Mouse (Mus musculus): ENCODE measurements around the gene Vtn. TPM values are rescaled to one million over a fixed set of nuclear protein-coding genes. Genes with fewer than 3 reads are reported as not detected.

The Vtn gene
- polyA plus RNA-seq, 1 experiment from 2014 or later, result 9.9 TPM

GRCm38 (mm10) chr11:78502909-78503650 is 4.2 kb downstream of the Vtn start, which contains the start of gene Sebox:
Gene Sebox, plus strand, starts transcription at chr11:78503447.
- Histone ChIP-seq H3K27me3 (replicated peaks; ENCODE audit: control insufficient read depth, insufficient read depth, low read length) (peaks cover 17% of the 10 kb centered on the region), H3K27ac (replicated peaks; ENCODE audit: low read depth, low read length) (no peak within 1 kb of the TSS), H3K36me3 (ENCODE audit: control insufficient read depth, insufficient read depth, low read length) (peaks cover 23% of the 10 kb centered on the region), H3K9me3 (ENCODE audit: control insufficient read depth, low read length) (no peaks in the 10 kb centered on the region), H3K4me3 (ENCODE audit: low read depth, low read length) (no peak within 1 kb of the TSS), H3K9ac (ENCODE audit: low read depth, low read length) (no peak within 1 kb of the TSS), H3K4me1 (ENCODE audit: control insufficient read depth, insufficient read depth, low read length) (peaks cover 3% of the 10 kb centered on the region; the same call in 1 of the 2 replicates), H3K4me2 (ENCODE audit: low read depth, low read length) (no peak within 1 kb of the TSS)
- no peak for DNase-seq (ENCODE audit: low spot score)
- 69% methylated on average over 7 of the region's 7 CpGs for WGBS
- no peak for ATAC-seq (ENCODE audit: low read depth)

- Histone ChIP-seq H3K4me3 (ENCODE audit: low read depth, low read length) (no peak overlapping the region), H3K27ac (replicated peaks; ENCODE audit: low read depth, low read length) (no peak overlapping the region), H3K9me3 (ENCODE audit: control insufficient read depth, low read length) (no peaks in the 10 kb centered on the region), H3K36me3 (ENCODE audit: control insufficient read depth, insufficient read depth, low read length) (peaks cover 37% of the 10 kb centered on the region), H3K27me3 (replicated peaks; ENCODE audit: control insufficient read depth, insufficient read depth, low read length) (0 out of 2 replicates have a peak, but pooled peaks cover 3% of the 10 kb centered on the region), H3K4me2 (ENCODE audit: low read depth, low read length) (no peak overlapping the region), H3K9ac (ENCODE audit: low read depth, low read length) (no peak overlapping the region), H3K4me1 (ENCODE audit: control insufficient read depth, insufficient read depth, low read length) (no peaks in the 10 kb centered on the region)
- DNase-seq (ENCODE audit: low spot score) (peak; percentile 39), ATAC-seq (ENCODE audit: low read depth) (peak; percentile 57; the same call in 1 of the 2 replicates)
- 74% methylated on average over 3 of the region's 3 CpGs for WGBS
These were observed 6.5 kb downstream of the Vtn start for GRCm38 (mm10) chr11:78505430-78505829.

- ATAC-seq (ENCODE audit: low read depth) (no peak), DNase-seq (ENCODE audit: low spot score) (no peak)
- no peak overlapping the region for H3K4me3 ChIP-seq (ENCODE audit: low read depth, low read length)
- H3K4me2 ChIP-seq (ENCODE audit: low read depth, low read length), result no peak overlapping the region
- no peaks in the 10 kb centered on the region for H3K9me3 ChIP-seq (ENCODE audit: control insufficient read depth, low read length)
- WGBS, result 79% methylated on average over 5 of the region's 5 CpGs
- H3K4me1 ChIP-seq (ENCODE audit: control insufficient read depth, insufficient read depth, low read length), result peaks cover 11% of the 10 kb centered on the region
- no peaks in the 10 kb centered on the region for H3K27me3 ChIP-seq (replicated peaks; ENCODE audit: control insufficient read depth, insufficient read depth, low read length)
- H3K9ac ChIP-seq (ENCODE audit: low read depth, low read length), result no peak overlapping the region
- peaks cover 43% of the 10 kb centered on the region for H3K36me3 ChIP-seq (ENCODE audit: control insufficient read depth, insufficient read depth, low read length)
- H3K27ac ChIP-seq (replicated peaks; ENCODE audit: low read depth, low read length), result no peak overlapping the region
These were observed 10.3 kb downstream of the Vtn start for GRCm38 (mm10) chr11:78509148-78509547.

GRCm38 (mm10) chr11:78512025-78512957 is 13.4 kb downstream of the Vtn start, which contains the start of the genes Tmem199 and Poldip2:
Gene Tmem199, minus strand, starts transcription at chr11:78512172.
Gene Poldip2, plus strand, starts transcription at chr11:78512193.
- Histone ChIP-seq H3K9me3 (ENCODE audit: control insufficient read depth, low read length) (no peaks in the 10 kb centered on the region), H3K4me2 (ENCODE audit: low read depth, low read length) (peak within 1 kb of the TSS; percentile 88), H3K4me1 (ENCODE audit: control insufficient read depth, insufficient read depth, low read length) (peaks cover 11% of the 10 kb centered on the region), H3K36me3 (ENCODE audit: control insufficient read depth, insufficient read depth, low read length) (peaks cover 51% of the 10 kb centered on the region), H3K27me3 (replicated peaks; ENCODE audit: control insufficient read depth, insufficient read depth, low read length) (no peaks in the 10 kb centered on the region), H3K4me3 (ENCODE audit: low read depth, low read length) (peak within 1 kb of the TSS; percentile 99), H3K27ac (replicated peaks; ENCODE audit: low read depth, low read length) (peak within 1 kb of the TSS; percentile 82), H3K9ac (ENCODE audit: low read depth, low read length) (peak within 1 kb of the TSS; percentile 94)
- WGBS, result 1% methylated on average over 25 of the region's 67 CpGs
- DNase-seq (ENCODE audit: low spot score), result peak; percentile 98
- ATAC-seq (ENCODE audit: low read depth), result peak; percentile 97

GRCm38 (mm10) chr11:78513106-78513790 is 14.4 kb downstream of the Vtn start:
- Histone ChIP-seq H3K4me3 (ENCODE audit: low read depth, low read length) (peak overlapping the region; percentile 99), H3K36me3 (ENCODE audit: control insufficient read depth, insufficient read depth, low read length) (peaks cover 51% of the 10 kb centered on the region), H3K4me1 (ENCODE audit: control insufficient read depth, insufficient read depth, low read length) (peaks cover 11% of the 10 kb centered on the region), H3K4me2 (ENCODE audit: low read depth, low read length) (peak overlapping the region; percentile 88), H3K9ac (ENCODE audit: low read depth, low read length) (peak overlapping the region; percentile 94), H3K27me3 (replicated peaks; ENCODE audit: control insufficient read depth, insufficient read depth, low read length) (no peaks in the 10 kb centered on the region), H3K9me3 (ENCODE audit: control insufficient read depth, low read length) (no peaks in the 10 kb centered on the region), H3K27ac (replicated peaks; ENCODE audit: low read depth, low read length) (no peak overlapping the region)
- ATAC-seq (ENCODE audit: low read depth), result no peak
- WGBS, result 73% methylated on average over 3 of the region's 3 CpGs
- DNase-seq (ENCODE audit: low spot score), result no peak

GRCm38 (mm10) chr11:78515549-78516325 is 16.8 kb downstream of the Vtn start:
- Histone ChIP-seq H3K27ac (replicated peaks; ENCODE audit: low read depth, low read length) (no peak overlapping the region), H3K4me1 (ENCODE audit: control insufficient read depth, insufficient read depth, low read length) (peaks cover 11% of the 10 kb centered on the region), H3K36me3 (ENCODE audit: control insufficient read depth, insufficient read depth, low read length) (peaks cover 63% of the 10 kb centered on the region), H3K9me3 (ENCODE audit: control insufficient read depth, low read length) (no peaks in the 10 kb centered on the region), H3K27me3 (replicated peaks; ENCODE audit: control insufficient read depth, insufficient read depth, low read length) (no peaks in the 10 kb centered on the region), H3K4me2 (ENCODE audit: low read depth, low read length) (no peak overlapping the region), H3K9ac (ENCODE audit: low read depth, low read length) (no peak overlapping the region), H3K4me3 (ENCODE audit: low read depth, low read length) (no peak overlapping the region)
- DNase-seq (ENCODE audit: low spot score) (no peak), ATAC-seq (ENCODE audit: low read depth) (no peak)
- 57% methylated on average over 2 of the region's 2 CpGs for WGBS

- H3K27ac ChIP-seq (replicated peaks; ENCODE audit: low read depth, low read length), result no peak overlapping the region
- no peak for ATAC-seq (ENCODE audit: low read depth)
- H3K9me3 ChIP-seq (ENCODE audit: control insufficient read depth, low read length), result no peaks in the 10 kb centered on the region
- H3K4me1 ChIP-seq (ENCODE audit: control insufficient read depth, insufficient read depth, low read length), result no peaks in the 10 kb centered on the region
- H3K4me3 ChIP-seq (ENCODE audit: low read depth, low read length), result no peak overlapping the region
- no peak for DNase-seq (ENCODE audit: low spot score)
- H3K27me3 ChIP-seq (replicated peaks; ENCODE audit: control insufficient read depth, insufficient read depth, low read length), result no peaks in the 10 kb centered on the region
- H3K36me3 ChIP-seq (ENCODE audit: control insufficient read depth, insufficient read depth, low read length), result peaks cover 91% of the 10 kb centered on the region
- H3K9ac ChIP-seq (ENCODE audit: low read depth, low read length), result no peak overlapping the region
- 87% methylated on average over 10 of the region's 10 CpGs for WGBS
- H3K4me2 ChIP-seq (ENCODE audit: low read depth, low read length), result no peak overlapping the region
These were observed 20.0 kb downstream of the Vtn start for GRCm38 (mm10) chr11:78518931-78519330.
